ENCODE assay signal across 20 mouse cellular contexts in genomic region chrX:7981368-7981767, GRCm38 (mm10). TPM values are rescaled to one million over a fixed set of nuclear protein-coding genes. Genes with fewer than 3 reads are reported as not detected.
"Had no signal": no experiment of that assay in that cellular context is flagged by ENCODE, and none has a peak within 500 bp of the region (broad histone marks: within the 10 kb centered on the region; RNA-seq: fewer than 3 reads in every experiment).

No protein-coding gene starts in this region.

- H3K27ac ChIP-seq: hindbrain, embryonic 14.5 days; limb, embryonic 13.5 days; liver, embryonic 13.5 days; midbrain, embryonic 13.5 days; neural tube, embryonic 15.5 days; stomach, postnatal 0 days had no signal

- DNase-seq: left cerebral cortex, postnatal 4 days; liver, embryonic 13.5 days; lung, adult 18-20 months; lung, postnatal 36 days; right cerebral cortex, adult 18-20 months; right cerebral cortex, postnatal 25 days; thymus, adult 18-20 months; thymus, postnatal 14 days had no signal

- H3K36me3 ChIP-seq: limb, embryonic 13.5 days; liver, embryonic 13.5 days; midbrain, embryonic 13.5 days; neural tube, embryonic 15.5 days had no signal

- H3K9ac ChIP-seq: hindbrain, embryonic 14.5 days; limb, embryonic 13.5 days; liver, embryonic 13.5 days; midbrain, embryonic 13.5 days; neural tube, embryonic 15.5 days had no signal

- H3K9me3 ChIP-seq: limb, embryonic 13.5 days; liver, embryonic 13.5 days; midbrain, embryonic 13.5 days; neural tube, embryonic 15.5 days had no signal

- ATAC-seq: intestine, postnatal 0 days; midbrain, embryonic 13.5 days had no signal

- H3K4me3 ChIP-seq: limb, embryonic 13.5 days; liver, embryonic 13.5 days; midbrain, embryonic 13.5 days; neural tube, embryonic 15.5 days had no signal

- H3K4me2 ChIP-seq: hindbrain, embryonic 14.5 days; limb, embryonic 13.5 days; liver, embryonic 13.5 days; midbrain, embryonic 13.5 days; neural tube, embryonic 15.5 days had no signal

- H3K4me1 ChIP-seq: limb, embryonic 13.5 days; midbrain, embryonic 13.5 days; neural tube, embryonic 15.5 days had no signal

- H3K27me3 ChIP-seq: limb, embryonic 13.5 days; liver, embryonic 13.5 days; midbrain, embryonic 13.5 days; neural tube, embryonic 15.5 days had no signal

RNA-seq across cellular contexts. Expression of gene Gata1, which starts 3.5 kb away (rescaled TPM):
- total RNA-seq: layer of hippocampus, adult 18-20 months; layer of hippocampus, postnatal 10 days; left cerebral cortex, postnatal 4 days; midbrain, postnatal 0 days had no signal
- polyA plus RNA-seq: hindbrain, embryonic 14.5 days; intestine, postnatal 0 days; midbrain, postnatal 0 days; neural tube, embryonic 15.5 days had no signal

RNA-seq across cellular contexts. Expression of gene Glod5, which starts 36.9 kb away (rescaled TPM):
- total RNA-seq: left cerebral cortex, postnatal 4 days; megakaryocyte progenitor cell, adult 5-6 weeks had no signal
- polyA plus RNA-seq: limb, embryonic 13.5 days; lung, embryonic 16.5 days; neural tube, embryonic 11.5 days had no signal

RNA-seq across cellular contexts. Expression of gene Eras, which starts 53.0 kb away (rescaled TPM):
- total RNA-seq: layer of hippocampus, adult 18-20 months; layer of hippocampus, postnatal 10 days; left cerebral cortex, postnatal 4 days; megakaryocyte progenitor cell, adult 5-6 weeks; midbrain, postnatal 0 days had no signal
- polyA plus RNA-seq: hindbrain, embryonic 14.5 days; intestine, postnatal 0 days; limb, embryonic 13.5 days; liver, embryonic 13.5 days; lung, embryonic 16.5 days; midbrain, postnatal 0 days; neural tube, embryonic 11.5 days; stomach, postnatal 0 days had no signal
